Mouse (Mus musculus): ENCODE data around the gene Draxin.
"Not testable (repeated sequence)": the region's sequence is repeated elsewhere in the genome, so short reads cannot be mapped to it uniquely, and the experiment has no call there.

The Draxin gene

GRCm38 (mm10) chr4:148056246-148056645, 74.3 kb downstream of the Draxin start:
- DNase-seq (ENCODE audit: low spot score), result no peak

- DNase-seq (ENCODE audit: low spot score), result no peak
Observed at GRCm38 (mm10) chr4:148054961-148055695, 75.4 kb downstream of the Draxin start.

- no peak for DNase-seq (ENCODE audit: low spot score)
Observed at GRCm38 (mm10) chr4:148053417-148053920, 77.0 kb downstream of the Draxin start.

DNA sequence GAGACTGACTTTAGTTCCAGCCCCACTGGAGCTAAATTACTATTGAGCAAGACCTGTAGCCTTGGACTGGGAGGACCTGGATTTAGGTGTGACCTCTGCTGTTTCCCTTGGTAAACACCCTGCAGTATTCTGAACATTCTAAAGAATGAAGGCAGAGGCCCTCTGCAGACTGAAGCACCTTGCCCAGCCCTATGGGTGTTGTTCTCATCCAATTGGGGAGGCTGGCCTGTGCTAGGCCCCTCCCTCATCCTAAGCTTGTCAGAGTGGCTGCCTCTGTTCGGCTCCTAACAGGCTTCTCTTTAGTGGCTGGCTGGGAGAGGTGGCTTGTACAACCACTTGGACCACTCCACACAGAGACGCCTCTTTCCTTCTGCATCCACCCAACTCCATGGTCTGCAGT, 77.5 kb downstream of the Draxin start:
- no peak for DNase-seq (ENCODE audit: low spot score)

DNA sequence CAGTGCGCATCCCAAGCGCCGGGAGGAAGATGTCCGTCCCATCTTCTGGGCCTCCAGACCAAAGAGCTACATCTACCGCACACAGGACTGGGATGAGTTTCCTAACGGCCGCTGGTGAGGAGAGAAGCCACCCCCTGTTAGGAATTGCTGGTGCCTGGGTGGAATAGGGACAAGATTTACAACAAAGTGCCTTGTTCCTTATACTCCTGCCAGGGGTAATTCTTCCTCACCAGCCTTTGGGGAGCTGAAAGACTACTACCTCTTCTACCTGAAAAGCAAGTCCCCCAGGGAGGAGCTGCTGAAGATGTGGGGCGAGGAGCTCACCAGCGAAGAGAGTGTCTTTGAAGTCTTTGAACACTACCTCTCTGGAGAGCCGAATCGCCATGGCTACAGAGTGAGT, 78.6 kb downstream of the Draxin start:
- no peak for DNase-seq (ENCODE audit: low spot score)

GRCm38 (mm10) chr4:148051046-148051776, 79.3 kb downstream of the Draxin start:
- DNase-seq (ENCODE audit: low spot score), result no peak

DNA sequence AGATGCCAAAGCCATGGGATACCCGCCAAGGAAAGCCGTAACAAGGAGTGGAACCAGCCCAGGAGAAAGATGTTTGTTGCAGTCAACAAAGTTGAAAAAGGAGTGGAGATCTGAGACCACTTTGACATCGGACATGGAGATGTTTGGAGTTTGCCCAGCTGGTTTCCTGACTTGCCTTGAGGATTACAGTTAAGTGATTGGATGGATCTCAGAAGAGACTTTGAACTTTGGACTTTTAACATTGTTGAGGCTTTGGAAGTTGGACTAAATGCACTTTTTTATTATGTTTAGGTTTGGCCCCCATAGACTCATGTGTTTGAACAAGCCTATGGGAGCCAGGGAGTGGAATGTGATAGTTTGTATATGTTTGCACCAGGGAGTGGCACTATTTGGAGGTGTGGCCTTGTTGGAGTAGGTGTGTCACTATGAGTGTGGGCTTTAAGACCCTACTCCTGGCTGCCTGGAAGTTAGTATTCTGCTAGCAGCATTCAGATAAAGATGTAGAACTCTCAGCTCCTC, 80.0 kb downstream of the Draxin start:
- DNase-seq (ENCODE audit: low spot score), result not testable (repeated sequence)

Measured in ovary, postnatal 10 days (tissue).